Mouse (Mus musculus) embryo, embryonic 9.5 days (tissue): ENCODE measurements around the gene Foxf1.

ENCODE experiments used
- DNase-seq: peaks from one replicate; pipeline ENCODE4 v3.0.0-alpha.2; 2017; ENCODE audit errors: extremely low spot score

The Foxf1 gene

GRCm38 (mm10) chr8:121129265-121129940, 45.2 kb downstream of the Foxf1 start:
- DNase-seq, result no peak

DNA sequence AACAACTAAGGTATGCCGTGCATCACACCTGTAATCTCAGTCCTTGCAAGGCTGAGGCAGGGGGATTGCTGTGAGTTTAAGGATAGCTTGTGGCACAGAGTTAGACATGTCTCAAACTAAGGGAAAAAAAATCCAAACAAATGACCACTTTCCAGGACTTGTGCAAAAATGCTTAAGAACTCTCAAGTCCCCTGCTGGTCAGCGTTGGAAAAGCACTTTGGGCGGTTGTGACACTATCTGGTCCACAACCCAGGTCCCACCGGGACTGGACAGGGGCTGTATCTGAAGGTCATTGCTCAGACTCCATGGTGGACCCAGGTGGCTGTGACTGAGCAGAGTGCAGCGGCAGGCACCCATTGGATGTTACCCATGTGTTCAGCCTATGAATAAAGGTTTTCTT, 46.3 kb downstream of the Foxf1 start:
- peak; percentile 58 for DNase-seq

DNA sequence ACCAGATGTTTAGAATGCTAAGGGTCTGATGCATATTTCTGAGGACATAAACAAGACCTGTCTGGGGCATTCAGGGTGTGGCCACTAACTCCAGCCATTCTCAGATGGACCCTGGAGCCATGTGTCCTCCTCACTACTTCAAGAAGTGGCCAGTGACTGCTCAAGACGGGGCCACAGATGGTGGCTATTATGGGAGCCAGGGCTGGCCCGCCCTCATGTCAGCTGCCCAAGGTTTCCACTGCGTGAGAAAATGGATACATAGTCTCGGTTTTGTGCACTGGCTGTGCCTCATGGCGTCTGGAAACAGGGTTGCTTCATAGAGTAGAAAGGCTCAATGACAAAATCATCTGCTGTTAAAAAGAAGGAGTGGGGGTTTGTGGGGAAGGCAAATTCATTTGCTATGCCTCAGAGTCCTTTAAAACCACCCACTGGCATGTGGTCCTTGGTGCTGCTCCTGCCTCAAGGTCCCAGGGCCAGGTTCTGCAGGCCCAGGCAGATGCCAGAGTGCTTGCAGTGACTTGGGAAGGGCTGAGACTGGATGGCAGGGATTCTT, 48.9 kb downstream of the Foxf1 start:
- DNase-seq, result no peak

GRCm38 (mm10) chr8:121134102-121134501, 49.9 kb downstream of the Foxf1 start:
- DNase-seq, result no peak

- no peak for DNase-seq
Observed at GRCm38 (mm10) chr8:121134512-121134911, 50.3 kb downstream of the Foxf1 start.

GRCm38 (mm10) chr8:121136856-121137255, 52.7 kb downstream of the Foxf1 start:
- DNase-seq, result no peak
